Mouse (Mus musculus): ENCODE results near the gene Elf5.

Gene Elf5

DNA sequence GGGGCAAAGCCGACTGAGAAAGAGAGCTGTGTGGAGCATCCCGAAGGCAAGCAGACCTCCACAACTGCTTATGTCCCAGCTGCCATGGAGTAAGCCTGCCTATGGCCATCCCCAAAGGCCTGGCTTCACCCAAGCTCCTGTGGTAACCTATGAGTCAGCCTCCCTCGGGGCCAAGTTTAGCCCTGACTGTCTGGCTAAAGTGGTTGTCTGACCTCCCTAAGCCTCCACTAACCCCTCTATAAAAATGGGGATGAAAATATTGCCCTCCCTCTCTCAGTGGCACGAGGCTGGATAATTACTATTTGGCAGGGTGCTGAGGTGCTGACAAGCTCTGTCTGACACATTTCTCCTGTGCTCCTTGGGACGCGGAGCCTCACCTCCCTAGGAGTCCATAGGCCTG lies at the start of gene Elf5:
TSS of gene Elf5 (plus strand) at position 341 of the 400 bp plus-strand sequence.
- no peak for DNase-seq (ENCODE audit: low spot score)

GRCm38 (mm10) chr2:103372541-103372940 lies 38.9 kb upstream of the Elf5 start:
- DNase-seq (ENCODE audit: low spot score) = no peak

DNA sequence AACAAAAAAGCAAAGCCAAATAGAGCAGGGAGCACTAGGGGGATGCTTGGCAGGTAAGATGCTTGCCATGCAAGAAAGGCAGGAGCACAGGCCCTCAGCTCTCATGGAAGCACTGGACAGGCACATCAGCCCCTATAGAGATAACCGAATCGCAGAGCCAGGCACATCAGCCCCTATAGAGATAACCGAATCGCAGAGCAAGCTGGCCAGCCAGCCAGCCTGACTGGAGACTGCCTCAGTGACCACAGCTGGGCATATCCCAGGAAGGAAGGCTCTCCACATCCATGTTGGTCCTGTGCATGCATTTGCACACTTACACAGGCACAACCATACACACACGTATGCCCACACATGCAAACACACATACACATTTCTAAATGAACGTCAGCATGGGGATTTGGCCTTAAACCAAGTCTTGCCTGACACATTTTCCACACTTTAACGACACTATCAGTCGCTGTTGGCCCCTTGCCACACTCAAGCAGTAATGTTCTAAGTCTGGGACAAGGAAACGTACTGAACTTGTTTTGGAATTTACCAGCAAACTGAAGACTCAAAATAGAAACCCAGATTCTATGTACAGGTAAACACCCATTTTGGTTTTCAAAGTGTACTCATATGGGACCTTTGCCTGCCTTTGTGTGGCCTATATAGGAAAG lies 31.9 kb upstream of the Elf5 start:
- no peak for DNase-seq (ENCODE audit: low spot score)

GRCm38 (mm10) chr2:103382174-103382573 lies 29.3 kb upstream of the Elf5 start:
- DNase-seq (ENCODE audit: low spot score) = no peak

DNA sequence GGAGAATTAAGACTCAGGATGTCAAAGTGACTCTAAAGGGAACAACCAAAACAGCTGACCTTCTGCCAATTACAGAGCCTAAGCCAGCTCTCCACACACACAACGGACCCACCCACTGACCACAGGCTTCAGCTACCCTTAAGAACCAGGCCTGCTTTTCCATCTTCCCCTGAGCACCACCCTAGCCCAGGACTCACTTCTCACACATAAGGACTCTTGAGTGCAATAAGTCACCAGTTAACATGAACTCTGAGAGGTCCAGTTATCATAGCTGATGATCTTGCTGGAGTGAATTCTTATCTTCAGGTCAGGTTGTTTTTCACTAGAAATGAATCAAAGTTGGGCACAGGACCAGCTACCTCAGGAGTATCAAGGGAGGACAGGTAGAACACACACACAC lies 23.6 kb upstream of the Elf5 start:
- DNase-seq (ENCODE audit: low spot score) = no peak

DNA sequence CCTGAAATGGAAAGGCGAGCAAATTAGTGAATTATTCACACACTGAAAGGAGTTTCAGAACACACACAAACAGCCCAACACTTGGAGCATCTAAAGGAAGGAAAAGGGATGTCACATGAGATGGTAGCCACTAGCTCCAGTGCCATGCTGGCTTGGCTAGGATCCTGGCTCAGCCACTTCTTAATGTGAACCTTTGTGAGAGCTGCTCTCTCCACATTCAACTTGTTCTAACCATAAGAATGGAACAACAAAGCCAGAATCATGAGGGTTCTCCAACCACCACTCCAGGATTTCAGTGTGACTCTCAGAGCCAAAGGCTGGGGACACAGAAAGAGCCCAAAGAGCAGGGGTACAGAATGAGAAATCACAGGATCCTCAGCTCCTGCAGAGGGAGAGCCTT lies 23.2 kb upstream of the Elf5 start:
- DNase-seq (ENCODE audit: low spot score) = no peak

- no peak for DNase-seq (ENCODE audit: low spot score)
These were observed 21.2 kb upstream of the Elf5 start for GRCm38 (mm10) chr2:103390086-103390988.

GRCm38 (mm10) chr2:103391626-103392025 lies 19.9 kb upstream of the Elf5 start:
- DNase-seq (ENCODE audit: low spot score) = no peak

- no peak for DNase-seq (ENCODE audit: low spot score)
These were observed 13.4 kb upstream of the Elf5 start for GRCm38 (mm10) chr2:103398110-103398509.

DNA sequence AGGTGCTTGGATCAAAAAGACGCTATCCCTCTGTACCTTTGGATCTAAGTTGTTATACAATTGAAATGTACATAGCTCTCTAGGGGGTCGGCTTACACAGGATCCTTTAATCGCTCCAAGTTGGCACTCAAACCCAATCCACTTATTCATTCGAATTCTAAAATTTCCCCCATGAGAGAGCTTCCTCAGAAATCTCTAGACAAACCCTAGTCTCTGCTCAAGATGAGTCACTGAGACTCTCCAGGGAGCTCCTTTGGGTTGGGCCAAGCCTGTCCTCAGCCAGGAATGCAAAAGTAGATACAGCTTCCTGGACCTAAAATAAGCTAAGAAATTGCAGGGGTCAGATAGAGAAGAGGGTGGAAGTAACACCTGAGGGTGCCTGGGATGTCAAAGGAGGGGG lies 10.8 kb upstream of the Elf5 start:
- no peak for DNase-seq (ENCODE audit: low spot score)

DNA sequence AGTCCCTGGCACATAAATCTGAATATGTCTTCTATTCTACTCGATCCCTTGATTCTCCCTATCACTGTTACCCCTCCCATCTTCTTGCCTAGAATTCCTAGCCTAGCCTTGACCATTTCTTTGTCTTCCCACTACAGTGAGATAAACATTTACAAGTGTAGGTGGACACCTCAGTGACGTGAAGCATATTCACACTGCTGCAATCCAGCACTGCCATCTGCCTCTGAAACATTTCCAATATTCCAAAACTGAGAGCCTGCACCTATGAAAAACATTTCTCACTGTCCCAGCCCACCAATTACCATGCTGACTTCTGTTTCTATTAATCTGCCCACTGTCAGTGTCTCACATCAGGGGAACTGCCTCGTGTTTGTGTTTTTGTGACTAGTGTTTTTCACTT lies 5.2 kb upstream of the Elf5 start:
- no peak for DNase-seq (ENCODE audit: low spot score)

DNA sequence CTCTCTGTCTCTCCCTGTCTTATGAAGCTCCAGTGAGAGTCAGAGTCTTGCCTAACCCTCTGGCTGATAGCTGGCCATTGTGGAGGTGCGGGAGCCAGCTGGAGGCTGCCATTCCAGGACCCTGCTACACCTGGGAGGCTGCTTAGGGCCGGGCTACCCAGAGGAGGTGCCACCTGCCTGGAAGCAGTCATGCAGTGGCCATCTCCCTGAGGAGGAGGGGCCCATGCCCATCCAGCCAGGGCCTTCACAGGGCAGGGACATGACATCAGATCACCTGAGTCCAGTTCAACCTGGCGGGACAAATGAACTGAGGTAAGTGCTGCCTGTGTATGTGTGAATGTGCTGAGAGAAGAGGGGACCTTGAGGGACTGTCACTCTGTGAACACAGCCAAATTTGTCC lies 328 bp downstream of the Elf5 start:
- no peak for DNase-seq (ENCODE audit: low spot score)

- no peak for DNase-seq (ENCODE audit: low spot score)
These were observed 1.9 kb downstream of the Elf5 start for GRCm38 (mm10) chr2:103413381-103413780.

GRCm38 (mm10) chr2:103415774-103416173 lies 4.3 kb downstream of the Elf5 start:
- no peak for DNase-seq (ENCODE audit: low spot score)

GRCm38 (mm10) chr2:103420650-103421507 lies 9.4 kb downstream of the Elf5 start:
- no peak for DNase-seq (ENCODE audit: low spot score)

DNA sequence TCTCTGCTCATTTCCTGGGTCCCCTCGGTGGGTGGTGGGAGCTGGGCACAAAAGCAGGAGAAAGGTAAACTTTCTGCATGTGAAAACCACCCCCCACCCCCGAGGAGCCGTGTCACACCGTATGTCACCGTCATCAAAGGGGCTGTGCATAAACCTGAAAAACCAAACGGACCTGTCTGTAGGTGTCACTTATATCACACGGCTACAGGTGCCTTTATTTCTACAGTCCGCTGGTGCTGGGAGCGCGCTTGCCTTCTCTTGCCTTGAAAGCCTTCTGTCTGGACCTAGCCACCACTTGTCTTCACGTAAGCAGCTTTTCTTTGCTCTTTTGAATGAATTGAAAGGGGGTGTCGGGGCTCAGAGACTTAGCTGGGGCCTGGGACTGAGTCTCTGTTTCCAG lies 12.4 kb downstream of the Elf5 start:
- no peak for DNase-seq (ENCODE audit: low spot score)

DNA sequence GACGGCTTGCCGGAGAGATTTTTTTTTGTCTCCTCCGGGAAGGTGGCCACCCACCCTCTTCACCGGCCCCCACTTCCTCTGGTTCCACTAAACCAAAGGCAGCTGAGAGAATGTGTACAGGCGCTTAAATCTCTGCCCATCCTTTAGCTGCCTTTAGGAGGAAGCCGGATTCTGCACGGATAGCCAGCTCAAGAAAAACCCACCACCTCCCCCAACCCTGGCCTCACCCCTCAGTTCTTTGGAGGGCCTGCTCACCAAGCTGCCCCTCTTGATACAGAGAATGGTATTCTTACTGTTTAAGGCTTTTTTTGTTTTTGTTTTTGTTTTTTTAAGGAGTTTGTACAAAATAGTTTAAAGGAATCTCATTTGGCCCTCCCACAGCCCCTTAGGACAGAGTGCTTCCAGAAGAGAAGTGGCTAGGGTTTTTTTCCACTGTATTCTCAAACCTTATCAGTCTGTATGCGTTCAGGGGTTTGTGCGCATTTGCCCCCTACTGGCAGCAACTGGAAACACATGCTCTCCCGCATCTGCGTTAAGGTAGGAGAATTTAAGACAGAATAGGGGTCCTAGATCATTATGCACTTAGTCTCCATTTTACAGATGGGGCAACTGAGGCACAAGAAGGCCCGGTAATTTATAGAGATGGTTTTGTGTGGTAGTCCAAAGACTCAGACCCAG lies 13.0 kb downstream of the Elf5 start:
- no peak for DNase-seq (ENCODE audit: low spot score)

- no peak for DNase-seq (ENCODE audit: low spot score)
These were observed 14.1 kb downstream of the Elf5 start for GRCm38 (mm10) chr2:103425456-103426063.

DNA sequence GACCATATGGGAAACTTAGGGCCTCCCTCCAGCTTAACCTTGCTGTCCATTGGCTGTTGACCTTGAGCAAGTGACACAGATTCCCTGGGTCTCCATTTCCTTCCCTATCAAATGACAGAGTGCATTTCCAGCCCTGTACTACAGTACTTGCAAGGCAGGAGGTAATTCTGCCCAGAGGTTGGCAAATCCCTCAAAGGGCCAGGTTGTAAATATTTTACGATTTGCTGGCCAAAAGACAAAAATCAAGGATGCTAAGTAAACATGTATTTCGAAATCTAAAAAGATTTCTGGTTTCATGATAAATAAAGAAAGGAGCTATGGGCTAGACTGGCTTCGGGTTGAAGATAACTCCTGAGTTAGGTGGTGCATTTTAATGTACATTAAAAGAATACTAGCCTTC lies 16.9 kb downstream of the Elf5 start:
- no peak for DNase-seq (ENCODE audit: low spot score)

GRCm38 (mm10) chr2:103430712-103431111 lies 19.2 kb downstream of the Elf5 start:
- DNase-seq (ENCODE audit: low spot score) = no peak

- no peak for DNase-seq (ENCODE audit: low spot score)
These were observed 21.3 kb downstream of the Elf5 start for GRCm38 (mm10) chr2:103432695-103433275.
